Mouse (Mus musculus) hindbrain, embryonic 13.5 days (tissue): ENCODE measurements around the gene Apod. TPM values are rescaled to one million over a fixed set of nuclear protein-coding genes. Genes with fewer than 3 reads are reported as not detected.
A peak's percentile ranks its signal among the peaks of the same experiment; 100 is the strongest.

Experiments used
- ATAC-seq: fragments of 200-750 bp; cut with Nextera tagmentation; 2 replicates; pipeline ENCODE4 v1.8.0; 2017; ENCODE audit warnings: moderate TSS enrichment; ENCODE audit not compliant: low FRiP score
- H3K27ac ChIP-seq: fragments of 300-500 bp; sonication (generic); 2 replicates; pipeline ENCODE4 v1.5.1; 2015; ENCODE audit warnings: inconsistent platforms, mild to moderate bottlenecking, moderate library complexity
- H3K27me3 ChIP-seq: fragments of 300-500 bp; sonication (generic); 2 replicates; pipeline ENCODE4 v1.6.1; 2015; ENCODE audit warnings: mild to moderate bottlenecking, inconsistent platforms
- H3K36me3 ChIP-seq: fragments of 300-500 bp; sonication (generic); 2 replicates; pipeline ENCODE4 v1.6.1; 2015; ENCODE audit warnings: mild to moderate bottlenecking, inconsistent platforms
- H3K4me1 ChIP-seq: fragments of 300-500 bp; sonication (generic); replicated peaks from 2 replicates; pipeline ENCODE4 v1.6.1; 2015; ENCODE audit warnings: inconsistent platforms
- H3K4me2 ChIP-seq: fragments of 300-500 bp; sonication (generic); 2 replicates; pipeline ENCODE4 v1.6.1; 2015; ENCODE audit warnings: inconsistent platforms, mild to moderate bottlenecking, moderate library complexity
- H3K4me3 ChIP-seq: fragments of 300-500 bp; sonication (generic); 2 replicates; pipeline ENCODE4 v1.5.1; 2015; ENCODE audit warnings: mild to moderate bottlenecking, inconsistent platforms
- H3K9ac ChIP-seq: fragments of 300-500 bp; sonication (generic); 2 replicates; pipeline ENCODE4 v1.6.1; 2015; ENCODE audit warnings: mild to moderate bottlenecking, inconsistent platforms
- H3K9me3 ChIP-seq: fragments of 300-500 bp; sonication (generic); 2 replicates; pipeline ENCODE4 v1.6.1; 2016; ENCODE audit warnings: inconsistent platforms
- WGBS: fragments of 180-500 bp; shearing (Covaris S2); methylation state at CpG from one replicate; pipeline ENCODE4 v1.1.7; 2015; 5-methylcytosine and 5-hydroxymethylcytosine counted together
- microRNA-seq: library from miRNA; unstranded; fragments of <30 nt; microRNA quantifications from one replicate; pipeline ENCODE4, GENCODE M21; 2016
- polyA plus RNA-seq: library from polyadenylated mRNA; unstranded; fragments of >200 nt; fragmentation: Nextera tagmentation; extraction: Ambion mirVana; gene quantifications from 2 replicates; pipeline ENCODE4 v1.2.1, GENCODE M21; 2015

The Apod gene
- polyA plus RNA-seq, 1 experiment from 2014 or later: 64.0 TPM

- no peak overlapping the region for H3K4me3 ChIP-seq
- H3K4me2 ChIP-seq: no peak overlapping the region
- H3K27ac ChIP-seq: 0 out of 2 replicates have a peak overlapping the region, but pooled peaks have one; percentile 18
- H3K9ac ChIP-seq: no peak overlapping the region
- H3K4me1 ChIP-seq: peaks cover 24% of the 10 kb centered on the region
- 70% methylated on average over 7 of the region's 7 CpGs for WGBS
- no peaks in the 10 kb centered on the region for H3K9me3 ChIP-seq
- H3K36me3 ChIP-seq: 0 out of 2 replicates have a peak, but pooled peaks cover 2% of the 10 kb centered on the region
- no peak for ATAC-seq
- H3K27me3 ChIP-seq: no peaks in the 10 kb centered on the region
These were observed 38.1 kb downstream of the Apod start for GRCm38 (mm10) chr16:31276539-31276938.

GRCm38 (mm10) chr16:31274674-31275460 lies 39.7 kb downstream of the Apod start, which contains the start of gene Ppp1r2:
TSS of gene Ppp1r2 (minus strand) at chr16:31275277.
- H3K4me2 ChIP-seq: peak within 1 kb of the TSS; percentile 71
- H3K9ac ChIP-seq: peak within 1 kb of the TSS; percentile 89
- peak within 1 kb of the TSS; percentile 85 for H3K4me3 ChIP-seq
- 0 out of 2 replicates have a peak, but pooled peaks cover 3% of the 10 kb centered on the region for H3K36me3 ChIP-seq
- peaks cover 29% of the 10 kb centered on the region for H3K4me1 ChIP-seq
- H3K27me3 ChIP-seq: no peaks in the 10 kb centered on the region
- under 1% methylated on average over 83 of the region's 83 CpGs for WGBS
- ATAC-seq: peak; percentile 96
- H3K9me3 ChIP-seq: no peaks in the 10 kb centered on the region
- H3K27ac ChIP-seq: peak within 1 kb of the TSS; percentile 91

GRCm38 (mm10) chr16:31274084-31274483 lies 40.5 kb downstream of the Apod start:
- 7% methylated on average over 6 of the region's 6 CpGs for WGBS
- Histone ChIP-seq H3K4me3 (peak overlapping the region; percentile 85), H3K27ac (peak overlapping the region; percentile 91; the same call in 1 of the 2 replicates)

GRCm38 (mm10) chr16:31266692-31267091 lies 47.9 kb downstream of the Apod start:
- no peak for ATAC-seq
- H3K4me3 ChIP-seq: no peak overlapping the region
- no peak overlapping the region for H3K9ac ChIP-seq
- peaks cover 7% of the 10 kb centered on the region for H3K4me1 ChIP-seq
- peaks cover 9% of the 10 kb centered on the region for H3K36me3 ChIP-seq
- WGBS: 96% methylated on average over 2 of the region's 2 CpGs
- H3K9me3 ChIP-seq: no peaks in the 10 kb centered on the region
- no peaks in the 10 kb centered on the region for H3K27me3 ChIP-seq
- no peak overlapping the region for H3K4me2 ChIP-seq
- H3K27ac ChIP-seq: no peak overlapping the region

More at GRCm38 (mm10) chr16:31274084-31274483, 40.5 kb downstream of the Apod start:
- Histone ChIP-seq H3K9me3 (no peaks in the 10 kb centered on the region), H3K36me3 (0 out of 2 replicates have a peak, but pooled peaks cover 3% of the 10 kb centered on the region), H3K4me2 (peak overlapping the region; percentile 71), H3K9ac (peak overlapping the region; percentile 89), H3K4me1 (peaks cover 29% of the 10 kb centered on the region), H3K27me3 (no peaks in the 10 kb centered on the region)
- no peak for ATAC-seq

- Histone ChIP-seq H3K4me2 (no peak overlapping the region), H3K9me3 (no peaks in the 10 kb centered on the region), H3K27ac (no peak overlapping the region), H3K9ac (no peak overlapping the region), H3K36me3 (peaks cover 56% of the 10 kb centered on the region), H3K4me3 (no peak overlapping the region), H3K27me3 (no peaks in the 10 kb centered on the region), H3K4me1 (no peaks in the 10 kb centered on the region)
- no peak for ATAC-seq
- WGBS: 92% methylated on average over 2 of the region's 2 CpGs
These were observed 58.5 kb downstream of the Apod start for GRCm38 (mm10) chr16:31256151-31256550.

- Histone ChIP-seq H3K9ac (no peak overlapping the region), H3K27me3 (no peaks in the 10 kb centered on the region), H3K9me3 (no peaks in the 10 kb centered on the region), H3K4me1 (no peaks in the 10 kb centered on the region), H3K4me2 (no peak overlapping the region), H3K4me3 (no peak overlapping the region), H3K36me3 (peaks cover 52% of the 10 kb centered on the region), H3K27ac (no peak overlapping the region)
- no peak for ATAC-seq
- WGBS: 76% methylated on average over 3 of the region's 3 CpGs
These were observed 58.9 kb downstream of the Apod start for GRCm38 (mm10) chr16:31255685-31256084.

- Histone ChIP-seq H3K27ac (no peak overlapping the region), H3K9ac (no peak overlapping the region), H3K9me3 (no peaks in the 10 kb centered on the region), H3K4me1 (no peaks in the 10 kb centered on the region), H3K4me2 (no peak overlapping the region), H3K4me3 (no peak overlapping the region), H3K27me3 (no peaks in the 10 kb centered on the region), H3K36me3 (peaks cover 10% of the 10 kb centered on the region)
- WGBS: 73% methylated on average over 3 of the region's 3 CpGs
- ATAC-seq: no peak
These were observed 65.2 kb downstream of the Apod start for GRCm38 (mm10) chr16:31249401-31249800.

GRCm38 (mm10) chr16:31248717-31249116 lies 65.9 kb downstream of the Apod start:
- Histone ChIP-seq H3K27me3 (no peaks in the 10 kb centered on the region), H3K4me3 (no peak overlapping the region), H3K4me1 (no peaks in the 10 kb centered on the region), H3K9ac (no peak overlapping the region), H3K36me3 (peaks cover 10% of the 10 kb centered on the region), H3K27ac (peak overlapping the region; percentile 40; the same call in 1 of the 2 replicates), H3K9me3 (no peaks in the 10 kb centered on the region), H3K4me2 (no peak overlapping the region)
- 74% methylated on average over 13 of the region's 13 CpGs for WGBS
- ATAC-seq: no peak

- Histone ChIP-seq H3K36me3 (peaks cover 5% of the 10 kb centered on the region; the same call in 1 of the 2 replicates), H3K9me3 (no peaks in the 10 kb centered on the region), H3K4me2 (no peak overlapping the region), H3K27ac (no peak overlapping the region), H3K9ac (no peak overlapping the region), H3K27me3 (no peaks in the 10 kb centered on the region), H3K4me1 (no peaks in the 10 kb centered on the region), H3K4me3 (no peak overlapping the region)
- 86% methylated on average over 7 of the region's 7 CpGs for WGBS
- no peak for ATAC-seq
These were observed 67.2 kb downstream of the Apod start for GRCm38 (mm10) chr16:31247442-31247841.

Small RNA genes within 50 kb of the gene (microRNA-seq; reads per million reads assigned to microRNA genes)
- gene Gm27415: not detected

Other genes with a start within 250 kb of the Apod start
- 10.8 and 11.6 TPM in 2 replicates for gene Xxylt1, start 233.4 kb downstream of the Apod start, polyA plus RNA-seq
- 11.7 and 12.4 TPM in 2 replicates for gene Acap2, start 113.6 kb downstream of the Apod start, polyA plus RNA-seq
- 108 and 113 TPM in 2 replicates for gene Ppp1r2, start 39.5 kb downstream of the Apod start, polyA plus RNA-seq
- 76.1 and 90.8 TPM in 2 replicates for gene Bdh1, start 107.5 kb upstream of the Apod start, polyA plus RNA-seq